Mouse (Mus musculus): ENCODE data around the gene Vmn1r62. TPM values are rescaled to one million over a fixed set of nuclear protein-coding genes. Genes with fewer than 3 reads are reported as not detected.
"Not testable (repeated sequence)": the region's sequence is repeated elsewhere in the genome, so short reads cannot be mapped to it uniquely, and the experiment has no call there.

The Vmn1r62 gene
- total RNA-seq (2014; rRNA removed) (not detected in 2 replicates), polyA plus RNA-seq (2015; fragmentation: Nextera tagmentation; extraction: Ambion mirVana) (not detected in 2 replicates)

GRCm38 (mm10) chr7:5673331-5673730, at the start of gene Vmn1r62:
Gene Vmn1r62, plus strand, starts transcription at chr7:5673631.
- not testable (repeated sequence) for H3K27me3 ChIP-seq (ENCODE audit: insufficient read depth, low read length); H3K4me2 ChIP-seq (ENCODE audit: low read depth, low read length, poor library complexity, severe bottlenecking); ATAC-seq (ENCODE audit: low FRiP score); DNase-seq (ENCODE audit: low spot score); H3K27ac ChIP-seq (ENCODE audit: low read depth, low read length); H3K4me1 ChIP-seq (ENCODE audit: insufficient read depth, low read length); H3K4me3 ChIP-seq (ENCODE audit: low read depth, low read length); H3K36me3 ChIP-seq (ENCODE audit: insufficient read depth, low read length); H3K9ac ChIP-seq (replicated peaks; ENCODE audit: low read length, poor library complexity, severe bottlenecking); H3K9me3 ChIP-seq (ENCODE audit: low read length)
- WGBS: no CpG with 5 or more reads among the region's 1 CpGs

Other genes with a start within 250 kb of the Vmn1r62 start
- not detected in 2 replicates for gene Vmn1r59, start 216.9 kb upstream of the Vmn1r62 start, total RNA-seq (2014; rRNA removed)
- not detected in 2 replicates for gene Vmn1r59, start 216.9 kb upstream of the Vmn1r62 start, polyA plus RNA-seq (2015; fragmentation: Nextera tagmentation; extraction: Ambion mirVana)
- gene Vmn2r28, start 179.7 kb upstream of the Vmn1r62 start, total RNA-seq (2014; rRNA removed): not detected in 2 replicates
- gene Vmn2r28, start 179.7 kb upstream of the Vmn1r62 start, polyA plus RNA-seq (2015; fragmentation: Nextera tagmentation; extraction: Ambion mirVana): not detected in 2 replicates
- gene Vmn1r60, start 126.3 kb upstream of the Vmn1r62 start, total RNA-seq (2014; rRNA removed): not detected in 2 replicates
- gene Vmn1r60, start 126.3 kb upstream of the Vmn1r62 start, polyA plus RNA-seq (2015; fragmentation: Nextera tagmentation; extraction: Ambion mirVana): not detected in 2 replicates
- gene Vmn1r61, start 60.3 kb upstream of the Vmn1r62 start, total RNA-seq (2014; rRNA removed): not detected in 2 replicates
- gene Vmn1r61, start 60.3 kb upstream of the Vmn1r62 start, polyA plus RNA-seq (2015; fragmentation: Nextera tagmentation; extraction: Ambion mirVana): not detected in 2 replicates
- gene Vmn1r63, start 131.8 kb downstream of the Vmn1r62 start, total RNA-seq (2014; rRNA removed): not detected in 2 replicates
- gene Vmn1r63, start 131.8 kb downstream of the Vmn1r62 start, polyA plus RNA-seq (2015; fragmentation: Nextera tagmentation; extraction: Ambion mirVana): not detected in 2 replicates
- gene Vmn1r64, start 210.9 kb downstream of the Vmn1r62 start, total RNA-seq (2014; rRNA removed): not detected in 2 replicates
- not detected in 2 replicates for gene Vmn1r64, start 210.9 kb downstream of the Vmn1r62 start, polyA plus RNA-seq (2015; fragmentation: Nextera tagmentation; extraction: Ambion mirVana)

Measured in midbrain, postnatal 0 days (tissue).